Mouse (Mus musculus): Measurements from ENCODE around the gene Gm45808. TPM values are rescaled to one million over a fixed set of nuclear protein-coding genes. Genes with fewer than 3 reads are reported as not detected.
"Not testable (repeated sequence)": the region's sequence is repeated elsewhere in the genome, so short reads cannot be mapped to it uniquely, and the experiment has no call there.

The Gm45808 gene
- total RNA-seq, 2 experiments from 2014 or later, result 0.57 to 0.62 TPM

- DNase-seq (ENCODE audit: low spot score in 2 of 2), result peak; percentile 91
Observed at GRCm38 (mm10) chr7:45509912-45510787, 23.5 kb upstream of the Gm45808 start, which contains the start of gene Nucb1. Gene Nucb1, minus strand, starts transcription at chr7:45510406.

- no peak for DNase-seq (ENCODE audit: low spot score in 2 of 2)
Observed at GRCm38 (mm10) chr7:45509181-45509882, 22.7 kb upstream of the Gm45808 start.

- DNase-seq (ENCODE audit: low spot score in 2 of 2), result no peak
Observed at GRCm38 (mm10) chr7:45508561-45508960, 21.9 kb upstream of the Gm45808 start.

GRCm38 (mm10) chr7:45507583-45507982 is 21.0 kb upstream of the Gm45808 start:
- no peak for DNase-seq (ENCODE audit: low spot score in 2 of 2)

GRCm38 (mm10) chr7:45498427-45498826 is 11.8 kb upstream of the Gm45808 start:
- DNase-seq (ENCODE audit: low spot score in 2 of 2), result no peak

GRCm38 (mm10) chr7:45494548-45494947 is 7.9 kb upstream of the Gm45808 start:
- DNase-seq (ENCODE audit: low spot score in 2 of 2), result no peak

GRCm38 (mm10) chr7:45492951-45493350 is 6.3 kb upstream of the Gm45808 start:
- DNase-seq (ENCODE audit: low spot score in 2 of 2), result no peak

GRCm38 (mm10) chr7:45492225-45492844 is 5.7 kb upstream of the Gm45808 start:
- no peak for DNase-seq (ENCODE audit: low spot score in 2 of 2)

- DNase-seq (ENCODE audit: low spot score in 2 of 2), result no peak
Observed at GRCm38 (mm10) chr7:45491264-45491663, 4.7 kb upstream of the Gm45808 start.

GRCm38 (mm10) chr7:45490822-45491221 is 4.2 kb upstream of the Gm45808 start:
- no peak for DNase-seq (ENCODE audit: low spot score in 2 of 2)

- no peak for DNase-seq (ENCODE audit: low spot score in 2 of 2)
Observed at GRCm38 (mm10) chr7:45489578-45489977, 3.0 kb upstream of the Gm45808 start.

GRCm38 (mm10) chr7:45488293-45489204 is 1.9 kb upstream of the Gm45808 start, which contains the start of gene Dhdh:
Gene Dhdh, minus strand, starts transcription at chr7:45488805.
- peak in 1 of 2 experiments; percentile 54 for DNase-seq (ENCODE audit: low spot score in 2 of 2)

- DNase-seq (ENCODE audit: low spot score in 2 of 2), result no peak
Observed at GRCm38 (mm10) chr7:45487861-45488292, 1.3 kb upstream of the Gm45808 start.

- DNase-seq (ENCODE audit: low spot score in 2 of 2), result no peak
Observed at GRCm38 (mm10) chr7:45486158-45486557, 453 bp downstream of the Gm45808 start.

GRCm38 (mm10) chr7:45484985-45485384 is 1.6 kb downstream of the Gm45808 start:
- not testable (repeated sequence) for DNase-seq (ENCODE audit: low spot score in 2 of 2)

- no peak for DNase-seq (ENCODE audit: low spot score in 2 of 2)
Observed at GRCm38 (mm10) chr7:45482166-45482565, 4.4 kb downstream of the Gm45808 start.

- peak in 1 of 2 experiments; percentile 74 for DNase-seq (ENCODE audit: low spot score in 2 of 2)
Observed at GRCm38 (mm10) chr7:45481374-45481927, 5.2 kb downstream of the Gm45808 start, which contains the start of gene Tulp2. Gene Tulp2, plus strand, starts transcription at chr7:45481877.

- not testable (repeated sequence) for DNase-seq (ENCODE audit: low spot score in 2 of 2)
Observed at GRCm38 (mm10) chr7:45480310-45480709, 6.3 kb downstream of the Gm45808 start.

GRCm38 (mm10) chr7:45478774-45479173 is 7.8 kb downstream of the Gm45808 start:
- no peak for DNase-seq (ENCODE audit: low spot score in 2 of 2)

- DNase-seq (ENCODE audit: low spot score in 2 of 2), result peak; percentile 52 to 66
Observed at GRCm38 (mm10) chr7:45477003-45477402, 9.6 kb downstream of the Gm45808 start.

Measured in layer of hippocampus, postnatal 14 days (tissue).